Mouse (Mus musculus) MEL (cell line): Measurements from ENCODE around the gene Podxl2. TPM values are rescaled to one million over a fixed set of nuclear protein-coding genes. Genes with fewer than 3 reads are reported as not detected.

Experiments
- DNase-seq: peaks from one replicate; pipeline ENCODE4 v3.0.0; 2011; ENCODE audit warnings: low read depth, low spot score
- H3K27ac ChIP-seq: 2 replicates; pipeline ENCODE4 v1.5.1; 2012; ENCODE audit warnings: low read depth, mild to moderate bottlenecking, control low read depth, low read length, moderate library complexity; ENCODE audit not compliant: control insufficient read depth
- H3K27me3 ChIP-seq, 2 experiments: fragments of 150-350 bp in 1 of 2; sonication (generic) in 1 of 2; 2 replicates each; pipeline ENCODE4 v1.6.1; 2012; ENCODE audit warnings: low read length in 2 of 2, mild to moderate bottlenecking in 2 of 2, improper control_type of control experiment in 1 of 2, moderate library complexity in 1 of 2; ENCODE audit not compliant: insufficient read depth in 2 of 2, control insufficient read depth in 1 of 2
- H3K36me3 ChIP-seq, 2 experiments: 2 replicates each; pipeline ENCODE4 v1.6.1; 2012 to 2014; ENCODE audit warnings: low read length in 2 of 2, improper control_type of control experiment in 1 of 2, inconsistent platforms in 1 of 2, mild to moderate bottlenecking in 1 of 2; ENCODE audit not compliant: insufficient read depth in 2 of 2, control insufficient read depth in 1 of 2
- H3K4me1 ChIP-seq, 2 experiments: fragments of 150-350 bp in 1 of 2; sonication (generic) in 1 of 2; 2 replicates each; pipeline ENCODE4 v1.6.1; 2012; ENCODE audit warnings: low read length in 2 of 2, improper control_type of control experiment in 1 of 2, mild to moderate bottlenecking in 1 of 2; ENCODE audit not compliant: insufficient read depth in 2 of 2, control insufficient read depth in 1 of 2
- H3K4me3 ChIP-seq, 2 experiments: fragments of 150-350 bp in 1 of 2; sonication (generic) in 1 of 2; 2 replicates each; pipeline ENCODE4 v1.5.1; 2012; ENCODE audit warnings: low read depth in 2 of 2, low read length in 2 of 2, mild to moderate bottlenecking in 2 of 2, moderate library complexity in 2 of 2, control low read depth in 1 of 2, improper control_type of control experiment in 1 of 2; ENCODE audit not compliant: control insufficient read depth in 1 of 2, insufficient read depth in 1 of 2
- H3K79me2 ChIP-seq: 2 replicates; pipeline ENCODE4 v1.6.1; 2012; ENCODE audit warnings: mild to moderate bottlenecking, low read length, moderate library complexity; ENCODE audit not compliant: control insufficient read depth, poor library complexity, insufficient read depth
- H3K9ac ChIP-seq: 2 replicates; pipeline ENCODE4 v1.6.1; 2012; ENCODE audit warnings: low read depth, mild to moderate bottlenecking, control low read depth, low read length, moderate library complexity; ENCODE audit not compliant: control insufficient read depth, poor library complexity, severe bottlenecking
- H3K9me3 ChIP-seq: fragments of 150-350 bp; sonication (generic); replicated peaks from 2 replicates; pipeline ENCODE4 v1.6.1; 2012; ENCODE audit warnings: mild to moderate bottlenecking, low read length, improper control_type of control experiment, moderate library complexity; ENCODE audit not compliant: insufficient read depth
- CHD2 ChIP-seq: IDR thresholded peaks from 2 replicates; pipeline ENCODE4 v1.6.1; 2011; ENCODE audit warnings: low read length, improper control_type of control experiment
- E2F4 ChIP-seq: IDR thresholded peaks from 2 replicates; pipeline ENCODE4 v1.6.1; 2011; ENCODE audit warnings: low read depth, low read length, improper control_type of control experiment, borderline replicate concordance
- ELF1 ChIP-seq: IDR thresholded peaks from 2 replicates; pipeline ENCODE4 v1.6.1; 2014; ENCODE audit warnings: low read depth, mild to moderate bottlenecking, inconsistent platforms, low read length, improper control_type of control experiment, moderate library complexity
- GABPA ChIP-seq: IDR thresholded peaks from 2 replicates; pipeline ENCODE4 v1.6.1; 2012; ENCODE audit warnings: low read depth, mild to moderate bottlenecking, inconsistent platforms, low read length, improper control_type of control experiment, moderate library complexity
- HCFC1 ChIP-seq: IDR thresholded peaks from 2 replicates; pipeline ENCODE4 v1.6.1; 2012; ENCODE audit warnings: low read depth, mild to moderate bottlenecking, inconsistent platforms, low read length, improper control_type of control experiment, moderate library complexity
- JUND ChIP-seq: IDR thresholded peaks from 2 replicates; pipeline ENCODE4 v1.6.1; 2011; ENCODE audit warnings: low read depth, mild to moderate bottlenecking, improper control_type of control experiment, low read length
- KAT2A ChIP-seq: conservative IDR thresholded peaks from 2 replicates; pipeline ENCODE4 v1.6.1; 2012; ENCODE audit warnings: low read depth, low read length, improper control_type of control experiment, inconsistent platforms
- MAFK ChIP-seq: IDR thresholded peaks from 2 replicates; pipeline ENCODE4 v1.6.1; 2011; ENCODE audit warnings: low read depth, mild to moderate bottlenecking, low read length, improper control_type of control experiment, borderline replicate concordance
- MAX ChIP-seq: IDR thresholded peaks from 2 replicates; pipeline ENCODE4 v1.6.1; 2011; ENCODE audit warnings: low read length, improper control_type of control experiment
- MXI1 ChIP-seq: IDR thresholded peaks from 2 replicates; pipeline ENCODE4 v1.6.1; 2011; ENCODE audit warnings: mild to moderate bottlenecking, low read depth, low read length, improper control_type of control experiment
- MYB ChIP-seq: IDR thresholded peaks from 2 replicates; pipeline ENCODE4 v1.6.1; 2011; ENCODE audit warnings: mild to moderate bottlenecking, low read depth, low read length, improper control_type of control experiment
- MYC ChIP-seq: IDR thresholded peaks from 2 replicates; pipeline ENCODE4 v1.6.1; 2011; ENCODE audit warnings: low read depth, mild to moderate bottlenecking, low read length, improper control_type of control experiment, moderate library complexity
- NELFE ChIP-seq: IDR thresholded peaks from 2 replicates; pipeline ENCODE4 v1.6.1; 2011; ENCODE audit warnings: low read depth, low read length, improper control_type of control experiment
- POLR2A ChIP-seq, 2 experiments: IDR thresholded peaks; 2 replicates each; pipeline ENCODE4 v1.6.1; 2011 to 2012; ENCODE audit warnings: low read length in 2 of 2, mild to moderate bottlenecking in 2 of 2, control low read depth in 1 of 2, improper control_type of control experiment in 1 of 2, low read depth in 1 of 2, moderate library complexity in 1 of 2; ENCODE audit not compliant: control insufficient read depth in 1 of 2, insufficient read depth in 1 of 2, poor library complexity in 1 of 2
- POLR2AphosphoS2 ChIP-seq: IDR thresholded peaks from 2 replicates; pipeline ENCODE4 v1.6.1; 2011; ENCODE audit warnings: low read length, improper control_type of control experiment
- POLR2AphosphoS5 ChIP-seq: IDR thresholded peaks from 2 replicates; pipeline ENCODE4 v1.6.1; 2012; ENCODE audit warnings: low read depth, borderline replicate concordance, mild to moderate bottlenecking, inconsistent platforms, low read length, moderate library complexity, mixed read lengths
- RAD21 ChIP-seq: IDR thresholded peaks from 2 replicates; pipeline ENCODE4 v1.6.1; 2011; ENCODE audit warnings: mild to moderate bottlenecking, low read depth, low read length, improper control_type of control experiment
- SIN3A ChIP-seq: IDR thresholded peaks from 2 replicates; pipeline ENCODE4 v1.6.1; 2012; ENCODE audit warnings: low read length, improper control_type of control experiment, inconsistent platforms
- SMC3 ChIP-seq: IDR thresholded peaks from 2 replicates; pipeline ENCODE4 v1.6.1; 2011; ENCODE audit warnings: low read depth, low read length, improper control_type of control experiment
- TBP ChIP-seq: IDR thresholded peaks from 2 replicates; pipeline ENCODE4 v1.8.0; 2011; ENCODE audit warnings: low read depth, low read length, improper control_type of control experiment
- USF1 ChIP-seq: IDR thresholded peaks from 2 replicates; pipeline ENCODE4 v1.6.1; 2014; ENCODE audit warnings: low read depth, mild to moderate bottlenecking, inconsistent platforms, low read length, improper control_type of control experiment, moderate library complexity
- USF2 ChIP-seq, 2 experiments: IDR thresholded peaks; 2 replicates each; pipeline ENCODE4 v1.6.1; 2011 to 2012; ENCODE audit warnings: improper control_type of control experiment in 2 of 2, low read length in 2 of 2, borderline replicate concordance in 1 of 2, inconsistent platforms in 1 of 2, low read depth in 1 of 2, mild to moderate bottlenecking in 1 of 2; ENCODE audit not compliant: insufficient read depth in 1 of 2
- ZNF384 ChIP-seq: IDR thresholded peaks from 2 replicates; pipeline ENCODE4 v1.6.1; 2012; ENCODE audit warnings: low read depth, mild to moderate bottlenecking, inconsistent platforms, low read length, improper control_type of control experiment
- polyA plus RNA-seq, 2 experiments: library from polyadenylated mRNA; stranded (reverse) in 1 of 2; unstranded in 1 of 2; fragments of >175 nt in 1 of 2; fragments of >200 nt in 1 of 2; gene quantifications; 2 replicates each; pipeline versions ENCODE4 v1.2.1 to v1.2.4; 2012; ENCODE audit warnings: low replicate concordance in 2 of 2, low read depth in 1 of 2; ENCODE audit not compliant: insufficient read length in 2 of 2, insufficient read depth in 1 of 2, missing spikeins in 1 of 2
- total RNA-seq: library from RNA; depleted of rRNA; stranded (reverse); fragments of 300-350 nt; gene quantifications from 2 replicates; pipeline ENCODE4 v1.2.3, GENCODE M21; 2012

Podxl2 gene
- total and polyA plus RNA-seq, 3 experiments: 0.10 TPM; not detected in 2

- H3K9me3 ChIP-seq: no peaks in the 10 kb centered on the region
- no peaks in the 10 kb centered on the region for H3K27me3 ChIP-seq
- peak within 1 kb of the TSS; percentile 67 to 100 for H3K4me3 ChIP-seq
- peak; percentile 97 for DNase-seq
- H3K4me1 ChIP-seq: peaks cover 0 to 26% of the 10 kb centered on the region in 2 experiments; a peak in 2 of 4 replicates
- H3K27ac ChIP-seq: peak within 1 kb of the TSS; percentile 83
- H3K36me3 ChIP-seq: peaks cover 3 to 25% of the 10 kb centered on the region in 2 experiments
- peak within 1 kb of the TSS; percentile 85 for H3K9ac ChIP-seq
- no peak for TF ChIP-seq CHD2
- TF ChIP-seq POLR2AphosphoS5: no peak
- TF ChIP-seq JUND: no peak
- peak; percentile 93 for TF ChIP-seq MAX
- no peak; the same call in 1 of the 2 replicates for TF ChIP-seq POLR2AphosphoS2
- peak; percentile 75 for TF ChIP-seq ELF1
- TF ChIP-seq MYB: no peak
- peak; percentile 85 for TF ChIP-seq TBP
- TF ChIP-seq SIN3A: peak; percentile 94
- TF ChIP-seq POLR2A (IDR thresholded peaks at IDR 0.05; ENCODE audit: control insufficient read depth in 1 of 2, insufficient read depth in 1 of 2, low read depth in 1 of 2, low read length in 2 of 2, poor library complexity in 1 of 2): peak; percentile 77 to 88; a peak in 3 of 4 replicates
- TF ChIP-seq KAT2A: no peak
- TF ChIP-seq NELFE: peak; percentile 71
- TF ChIP-seq MXI1: peak; percentile 90
- TF ChIP-seq GABPA: no peak
- no peak for TF ChIP-seq SMC3
- 0 out of 2 replicates have a peak, but pooled peaks have one; percentile 50 for TF ChIP-seq MYC
- TF ChIP-seq USF2 (IDR thresholded peaks at IDR 0.05; ENCODE audit: borderline replicate concordance in 1 of 2, insufficient read depth in 1 of 2, low read depth in 1 of 2, low read length in 2 of 2): peak; percentile 66 to 82; a peak in 3 of 4 replicates
- TF ChIP-seq USF1: peak; percentile 99
- TF ChIP-seq RAD21: no peak
- TF ChIP-seq HCFC1: peak; percentile 66; the same call in 1 of the 2 replicates
- TF ChIP-seq MAFK: no peak
- peak; percentile 97; the same call in 1 of the 2 replicates for TF ChIP-seq E2F4
- TF ChIP-seq ZNF384: peak; percentile 87
- H3K79me2 ChIP-seq: peaks cover 43% of the 10 kb centered on the region
Measured at GRCm38 (mm10) chr6:88898534-88899048, 23.7 kb upstream of the Podxl2 start, which contains the start of gene Mcm2. Gene Mcm2 (minus strand): TSS chr6:88898780.
